Mouse (Mus musculus): ENCODE measurements around the gene Tspan7. TPM values are rescaled to one million over a fixed set of nuclear protein-coding genes. Genes with fewer than 3 reads are reported as not detected.

The Tspan7 gene
- polyA plus RNA-seq, 1 experiment from 2014 or later, result 113 TPM

Other genes starting within 250 kb of the Tspan7 start
- 8.7 and 9.7 TPM in 2 replicates for gene Otc, start 232.9 kb upstream of the Tspan7 start, polyA plus RNA-seq (2015; fragmentation: Nextera tagmentation; extraction: Ambion mirVana)
- gene Mid1ip1, start 229.9 kb downstream of the Tspan7 start, polyA plus RNA-seq (2015; fragmentation: Nextera tagmentation; extraction: Ambion mirVana), result 86.8 and 98.3 TPM in 2 replicates